Mouse (Mus musculus) embryonic facial prominence, embryonic 11.5 days (tissue): ENCODE results near the gene Nrp2. TPM values are rescaled to one million over a fixed set of nuclear protein-coding genes. Genes with fewer than 3 reads are reported as not detected.

ENCODE experiments used
- ATAC-seq: fragments of 200-750 bp; cut with Nextera tagmentation; replicated peaks from 2 replicates; pipeline ENCODE4 v1.8.0; 2017; ENCODE audit warnings: low read depth; ENCODE audit not compliant: insufficient number of reproducible peaks, low FRiP score, low TSS enrichment
- DNase-seq: peaks from one replicate; pipeline ENCODE4 v3.0.0-alpha.2; 2015; ENCODE audit warnings: low spot score
- H3K27ac ChIP-seq: fragments of 300-500 bp; sonication (generic); replicated peaks from 2 replicates; pipeline ENCODE4 v1.5.1; 2014; ENCODE audit warnings: mild to moderate bottlenecking, low read depth, low read length, control low read depth
- H3K27me3 ChIP-seq: fragments of 300-500 bp; sonication (generic); 2 replicates; pipeline ENCODE4 v1.6.1; 2014; ENCODE audit warnings: mild to moderate bottlenecking, low read length, moderate library complexity, mixed read lengths; ENCODE audit not compliant: control insufficient read depth, insufficient read depth
- H3K36me3 ChIP-seq: fragments of 300-500 bp; sonication (generic); replicated peaks from 2 replicates; pipeline ENCODE4 v1.6.1; 2014; ENCODE audit warnings: low read depth, mild to moderate bottlenecking, low read length, moderate library complexity, mixed read lengths; ENCODE audit not compliant: control insufficient read depth, insufficient read depth
- H3K4me1 ChIP-seq: fragments of 300-500 bp; sonication (generic); 2 replicates; pipeline ENCODE4 v1.6.1; 2014; ENCODE audit warnings: low read length, mixed read lengths; ENCODE audit not compliant: control insufficient read depth, insufficient read depth
- H3K4me2 ChIP-seq: fragments of 300-500 bp; sonication (generic); 2 replicates; pipeline ENCODE4 v1.6.1; 2014; ENCODE audit warnings: low read depth, mild to moderate bottlenecking, control low read depth, low read length, moderate library complexity
- H3K4me3 ChIP-seq: fragments of 300-500 bp; sonication (generic); 2 replicates; pipeline ENCODE4 v1.5.1; 2014; ENCODE audit warnings: low read depth, low read length, control low read depth
- H3K9ac ChIP-seq: fragments of 300-500 bp; sonication (generic); replicated peaks from 2 replicates; pipeline ENCODE4 v1.6.1; 2014; ENCODE audit warnings: mild to moderate bottlenecking, control low read depth, low read length
- H3K9me3 ChIP-seq: fragments of 300-500 bp; sonication (generic); replicated peaks from 2 replicates; pipeline ENCODE4 v1.6.1; 2016; ENCODE audit warnings: mild to moderate bottlenecking, low read length, inconsistent platforms, mixed read lengths; ENCODE audit not compliant: control insufficient read depth
- WGBS: fragments of 180-500 bp; shearing (Covaris S2); extraction: QIAGEN DNeasy Blood & Tissue Kit; methylation state at CpG from one replicate; pipeline ENCODE4 v1.1.7; 2014; 5-methylcytosine and 5-hydroxymethylcytosine counted together
- polyA plus RNA-seq: library from polyadenylated mRNA; unstranded; fragments of >200 nt; fragmentation: Nextera tagmentation; extraction: Ambion mirVana; gene quantifications from 2 replicates; pipeline ENCODE4 v1.2.1, GENCODE M21; 2014

Gene Nrp2
- polyA plus RNA-seq, 1 experiment from 2014 or later, result 20.2 TPM

GRCm38 (mm10) chr1:62795307-62796037 lies 92.4 kb downstream of the Nrp2 start:
- H3K27me3 ChIP-seq, result no peaks in the 10 kb centered on the region
- H3K27ac ChIP-seq, result no peak overlapping the region
- ATAC-seq (peak; percentile 87), DNase-seq (peak; percentile 68)
- H3K4me2 ChIP-seq, result peak overlapping the region; percentile 21; the same call in 1 of the 2 replicates
- H3K4me3 ChIP-seq, result no peak overlapping the region
- H3K36me3 ChIP-seq, result no peaks in the 10 kb centered on the region; the same call in 1 of the 2 replicates
- H3K9me3 ChIP-seq, result no peaks in the 10 kb centered on the region
- H3K9ac ChIP-seq, result peak overlapping the region; percentile 25; the same call in 1 of the 2 replicates
- H3K4me1 ChIP-seq, result no peaks in the 10 kb centered on the region
- 25% methylated on average over 28 of the region's 28 CpGs for WGBS

GRCm38 (mm10) chr1:62796038-62796647 lies 93.1 kb downstream of the Nrp2 start:
- Histone ChIP-seq H3K9me3 (no peaks in the 10 kb centered on the region), H3K9ac (no peak overlapping the region), H3K36me3 (no peaks in the 10 kb centered on the region; the same call in 1 of the 2 replicates), H3K4me2 (peak overlapping the region; percentile 21; the same call in 1 of the 2 replicates), H3K4me3 (no peak overlapping the region), H3K27me3 (no peaks in the 10 kb centered on the region), H3K27ac (no peak overlapping the region), H3K4me1 (no peaks in the 10 kb centered on the region)
- DNase-seq (no peak), ATAC-seq (no peak)
- WGBS, result 55% methylated on average over 9 of the region's 9 CpGs

GRCm38 (mm10) chr1:62799427-62799826 lies 96.3 kb downstream of the Nrp2 start:
- Histone ChIP-seq H3K9ac (no peak overlapping the region), H3K9me3 (no peaks in the 10 kb centered on the region), H3K4me1 (no peaks in the 10 kb centered on the region), H3K36me3 (no peaks in the 10 kb centered on the region; the same call in 1 of the 2 replicates), H3K4me2 (no peak overlapping the region), H3K27ac (no peak overlapping the region), H3K4me3 (no peak overlapping the region), H3K27me3 (no peaks in the 10 kb centered on the region)
- WGBS, result 51% methylated on average over 4 of the region's 4 CpGs
- DNase-seq (no peak), ATAC-seq (no peak)

- DNase-seq (no peak), ATAC-seq (no peak)
- no peaks in the 10 kb centered on the region for H3K4me1 ChIP-seq
- H3K9ac ChIP-seq, result no peak overlapping the region
- H3K9me3 ChIP-seq, result no peaks in the 10 kb centered on the region
- H3K36me3 ChIP-seq, result no peaks in the 10 kb centered on the region; the same call in 1 of the 2 replicates
- no peak overlapping the region for H3K4me2 ChIP-seq
- 87% methylated on average over 5 of the region's 5 CpGs for WGBS
- no peak overlapping the region for H3K27ac ChIP-seq
- H3K4me3 ChIP-seq, result no peak overlapping the region
- H3K27me3 ChIP-seq, result no peaks in the 10 kb centered on the region
Observed at GRCm38 (mm10) chr1:62800351-62800750, 97.3 kb downstream of the Nrp2 start.

- Histone ChIP-seq H3K4me2 (no peak overlapping the region), H3K36me3 (no peaks in the 10 kb centered on the region), H3K27ac (no peak overlapping the region), H3K9me3 (no peaks in the 10 kb centered on the region), H3K9ac (no peak overlapping the region), H3K27me3 (no peaks in the 10 kb centered on the region), H3K4me1 (no peaks in the 10 kb centered on the region), H3K4me3 (no peak overlapping the region)
- 44% methylated on average over 4 of the region's 4 CpGs for WGBS
- ATAC-seq (no peak), DNase-seq (no peak)
Observed at GRCm38 (mm10) chr1:62801429-62801828, 98.3 kb downstream of the Nrp2 start.

GRCm38 (mm10) chr1:62801842-62802241 lies 98.8 kb downstream of the Nrp2 start:
- no peak overlapping the region for H3K9ac ChIP-seq
- 80% methylated on average over 3 of the region's 3 CpGs for WGBS
- H3K4me3 ChIP-seq, result no peak overlapping the region
- no peaks in the 10 kb centered on the region for H3K4me1 ChIP-seq
- no peaks in the 10 kb centered on the region for H3K27me3 ChIP-seq
- H3K4me2 ChIP-seq, result no peak overlapping the region
- no peak for DNase-seq
- no peak for ATAC-seq
- no peak overlapping the region for H3K27ac ChIP-seq
- no peaks in the 10 kb centered on the region for H3K9me3 ChIP-seq
- H3K36me3 ChIP-seq, result no peaks in the 10 kb centered on the region

- no peak for ATAC-seq
- 94% methylated on average over 1 of the region's 1 CpGs for WGBS
Observed at GRCm38 (mm10) chr1:62803544-62803943, 100.5 kb downstream of the Nrp2 start.

GRCm38 (mm10) chr1:62806014-62806413 lies 102.9 kb downstream of the Nrp2 start:
- H3K27ac ChIP-seq, result no peak overlapping the region
- ATAC-seq (no peak), DNase-seq (no peak)
- no peaks in the 10 kb centered on the region for H3K4me1 ChIP-seq
- no peak overlapping the region for H3K9ac ChIP-seq
- no peaks in the 10 kb centered on the region for H3K36me3 ChIP-seq
- no peak overlapping the region for H3K4me2 ChIP-seq
- no peaks in the 10 kb centered on the region for H3K9me3 ChIP-seq
- no peak overlapping the region for H3K4me3 ChIP-seq
- H3K27me3 ChIP-seq, result no peaks in the 10 kb centered on the region; the same call in 1 of the 2 replicates
- WGBS, result 17% methylated on average over 1 of the region's 1 CpGs

More at GRCm38 (mm10) chr1:62803544-62803943, 100.5 kb downstream of the Nrp2 start:
- no peaks in the 10 kb centered on the region for H3K9me3 ChIP-seq
- H3K27me3 ChIP-seq, result no peaks in the 10 kb centered on the region
- H3K4me3 ChIP-seq, result no peak overlapping the region
- H3K9ac ChIP-seq, result no peak overlapping the region
- H3K4me1 ChIP-seq, result no peaks in the 10 kb centered on the region
- no peak overlapping the region for H3K4me2 ChIP-seq
- no peak for DNase-seq
- no peak overlapping the region for H3K27ac ChIP-seq
- H3K36me3 ChIP-seq, result no peaks in the 10 kb centered on the region
